Mouse (Mus musculus): ENCODE results near the gene Prl3d1. TPM values are rescaled to one million over a fixed set of nuclear protein-coding genes. Genes with fewer than 3 reads are reported as not detected.
"Not testable (repeated sequence)": the region's sequence is repeated elsewhere in the genome, so short reads cannot be mapped to it uniquely, and the experiment has no call there.

Prl3d1 gene
- polyA plus RNA-seq (2015; fragmentation: Nextera tagmentation; extraction: Ambion mirVana): not detected in 2 replicates

- not testable (repeated sequence) for H3K9me3 ChIP-seq (replicated peaks); H3K27ac ChIP-seq; H3K27me3 ChIP-seq; H3K4me3 ChIP-seq (replicated peaks); H3K36me3 ChIP-seq; ATAC-seq (replicated peaks; ENCODE audit: low FRiP score); H3K9ac ChIP-seq; H3K4me2 ChIP-seq; H3K4me1 ChIP-seq
- WGBS: 92% methylated on average over 5 of the region's 5 CpGs
Measured at GRCm38 (mm10) chr13:27093890-27094289, at the start of gene Prl3d1. Gene Prl3d1 (plus strand): TSS chr13:27094190.

GRCm38 (mm10) chr13:27057270-27057669 is 36.7 kb upstream of the Prl3d1 start, which contains the start of gene Prl:
Gene Prl (plus strand): TSS chr13:27057570.
- H3K9ac ChIP-seq: no peak within 1 kb of the TSS
- H3K4me2 ChIP-seq: no peak within 1 kb of the TSS
- H3K4me3 ChIP-seq (replicated peaks): no peak within 1 kb of the TSS
- no peak within 1 kb of the TSS for H3K27ac ChIP-seq
- H3K4me1 ChIP-seq: no peaks in the 10 kb centered on the region
- no peak for ATAC-seq (replicated peaks; ENCODE audit: low FRiP score)
- WGBS: 88% methylated on average over 1 of the region's 1 CpGs
- no peaks in the 10 kb centered on the region for H3K27me3 ChIP-seq
- no peaks in the 10 kb centered on the region for H3K36me3 ChIP-seq
- no peaks in the 10 kb centered on the region for H3K9me3 ChIP-seq (replicated peaks)

- 91% methylated on average over 7 of the region's 7 CpGs for WGBS
- no peak overlapping the region for H3K4me3 ChIP-seq (replicated peaks)
- no peak for ATAC-seq (replicated peaks; ENCODE audit: low FRiP score)
Measured at GRCm38 (mm10) chr13:27059177-27059576, 34.8 kb upstream of the Prl3d1 start.

GRCm38 (mm10) chr13:27121398-27121797 is 27.4 kb downstream of the Prl3d1 start, which contains the start of gene Prl3d2:
Gene Prl3d2 (plus strand): TSS chr13:27121698.
- H3K4me2 ChIP-seq; ATAC-seq (replicated peaks; ENCODE audit: low FRiP score); H3K9ac ChIP-seq; H3K36me3 ChIP-seq; H3K27ac ChIP-seq; H3K9me3 ChIP-seq (replicated peaks); H3K4me1 ChIP-seq; H3K4me3 ChIP-seq (replicated peaks); H3K27me3 ChIP-seq: not testable (repeated sequence)
- WGBS: 93% methylated on average over 4 of the region's 4 CpGs

More at GRCm38 (mm10) chr13:27059177-27059576, 34.8 kb upstream of the Prl3d1 start:
- Histone ChIP-seq H3K4me1 (no peaks in the 10 kb centered on the region), H3K27me3 (no peaks in the 10 kb centered on the region), H3K36me3 (no peaks in the 10 kb centered on the region), H3K9me3 (replicated peaks) (no peaks in the 10 kb centered on the region), H3K27ac (no peak overlapping the region), H3K4me2 (no peak overlapping the region), H3K9ac (no peak overlapping the region)

GRCm38 (mm10) chr13:27148264-27148663 is 54.3 kb downstream of the Prl3d1 start:
- ATAC-seq (replicated peaks; ENCODE audit: low FRiP score): no peak
- WGBS: 63% methylated on average over 1 of the region's 1 CpGs

More at GRCm38 (mm10) chr13:27148264-27148663, 54.3 kb downstream of the Prl3d1 start:
- H3K36me3 ChIP-seq: no peaks in the 10 kb centered on the region
- no peak overlapping the region for H3K4me3 ChIP-seq (replicated peaks)
- no peaks in the 10 kb centered on the region for H3K9me3 ChIP-seq (replicated peaks)
- H3K27ac ChIP-seq: no peak overlapping the region
- no peak overlapping the region for H3K9ac ChIP-seq
- no peak overlapping the region for H3K4me2 ChIP-seq
- H3K27me3 ChIP-seq: no peaks in the 10 kb centered on the region
- no peaks in the 10 kb centered on the region for H3K4me1 ChIP-seq

Other genes with a start within 250 kb of the Prl3d1 start
- not detected in 2 replicates for gene Prl, start 36.6 kb upstream of the Prl3d1 start, polyA plus RNA-seq (2015; fragmentation: Nextera tagmentation; extraction: Ambion mirVana)
- gene Prl3d2, start 27.5 kb downstream of the Prl3d1 start, polyA plus RNA-seq (2015; fragmentation: Nextera tagmentation; extraction: Ambion mirVana): not detected in 2 replicates
- gene Prl3d3, start 62.6 kb downstream of the Prl3d1 start, polyA plus RNA-seq (2015; fragmentation: Nextera tagmentation; extraction: Ambion mirVana): not detected in 2 replicates
- gene Prl3c1, start 102.5 kb downstream of the Prl3d1 start, polyA plus RNA-seq (2015; fragmentation: Nextera tagmentation; extraction: Ambion mirVana): not detected in 2 replicates
- gene Prl3b1, start 147.7 kb downstream of the Prl3d1 start, polyA plus RNA-seq (2015; fragmentation: Nextera tagmentation; extraction: Ambion mirVana): 0.32 TPM in 1 of 2 replicates, not detected in the other
- not detected in 2 replicates for gene Prl3a1, start 165.2 kb downstream of the Prl3d1 start, polyA plus RNA-seq (2015; fragmentation: Nextera tagmentation; extraction: Ambion mirVana)
- gene Prl6a1, start 218.4 kb downstream of the Prl3d1 start, polyA plus RNA-seq (2015; fragmentation: Nextera tagmentation; extraction: Ambion mirVana): not detected in 2 replicates

Data from kidney, embryonic 15.5 days (tissue).